Mouse (Mus musculus): ENCODE data around the gene Itpkc.

DNA sequence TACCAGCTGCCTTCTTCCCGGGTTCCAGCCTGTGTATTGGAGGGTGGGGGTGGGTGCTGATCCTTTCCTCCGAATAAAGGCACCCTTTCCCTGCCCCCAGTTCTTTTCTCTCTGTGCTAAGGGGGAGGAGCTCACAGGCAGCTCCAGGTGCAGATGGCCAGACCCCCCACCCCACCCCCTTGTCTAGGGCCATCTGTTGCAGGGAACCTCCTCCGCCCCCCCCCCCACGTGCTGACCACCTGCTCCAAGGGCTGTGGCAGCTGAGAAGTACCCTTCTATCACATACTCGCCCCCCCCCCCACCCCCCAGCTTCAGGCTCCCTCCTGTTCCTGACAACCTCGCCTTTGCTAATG, 29.4 kb upstream of the Itpkc start:
- TF ChIP-seq CTCF (IDR thresholded peaks at IDR 0.05; ENCODE audit: control insufficient read depth, insufficient read depth, insufficient replicate concordance, low read depth, low read length) (no peak), POLR2A (IDR thresholded peaks at IDR 0.05; ENCODE audit: control insufficient read depth, low read depth, low read length) (no peak)
